Mouse (Mus musculus) embryonic facial prominence, embryonic 11.5 days (tissue): Measurements from ENCODE around the gene Gtf2i. TPM values are rescaled to one million over a fixed set of nuclear protein-coding genes. Genes with fewer than 3 reads are reported as not detected.

Experiments used
- ATAC-seq: fragments of 200-750 bp; cut with Nextera tagmentation; replicated peaks from 2 replicates; pipeline ENCODE4 v1.8.0; 2017; ENCODE audit warnings: low read depth; ENCODE audit not compliant: insufficient number of reproducible peaks, low FRiP score, low TSS enrichment
- DNase-seq: peaks from one replicate; pipeline ENCODE4 v3.0.0-alpha.2; 2015; ENCODE audit warnings: low spot score
- H3K27ac ChIP-seq: fragments of 300-500 bp; sonication (generic); replicated peaks from 2 replicates; pipeline ENCODE4 v1.5.1; 2014; ENCODE audit warnings: mild to moderate bottlenecking, low read depth, low read length, control low read depth
- H3K27me3 ChIP-seq: fragments of 300-500 bp; sonication (generic); 2 replicates; pipeline ENCODE4 v1.6.1; 2014; ENCODE audit warnings: mild to moderate bottlenecking, low read length, moderate library complexity, mixed read lengths; ENCODE audit not compliant: control insufficient read depth, insufficient read depth
- H3K36me3 ChIP-seq: fragments of 300-500 bp; sonication (generic); replicated peaks from 2 replicates; pipeline ENCODE4 v1.6.1; 2014; ENCODE audit warnings: low read depth, mild to moderate bottlenecking, low read length, moderate library complexity, mixed read lengths; ENCODE audit not compliant: control insufficient read depth, insufficient read depth
- H3K4me1 ChIP-seq: fragments of 300-500 bp; sonication (generic); 2 replicates; pipeline ENCODE4 v1.6.1; 2014; ENCODE audit warnings: low read length, mixed read lengths; ENCODE audit not compliant: control insufficient read depth, insufficient read depth
- H3K4me2 ChIP-seq: fragments of 300-500 bp; sonication (generic); 2 replicates; pipeline ENCODE4 v1.6.1; 2014; ENCODE audit warnings: low read depth, mild to moderate bottlenecking, control low read depth, low read length, moderate library complexity
- H3K4me3 ChIP-seq: fragments of 300-500 bp; sonication (generic); 2 replicates; pipeline ENCODE4 v1.5.1; 2014; ENCODE audit warnings: low read depth, low read length, control low read depth
- H3K9ac ChIP-seq: fragments of 300-500 bp; sonication (generic); replicated peaks from 2 replicates; pipeline ENCODE4 v1.6.1; 2014; ENCODE audit warnings: mild to moderate bottlenecking, control low read depth, low read length
- H3K9me3 ChIP-seq: fragments of 300-500 bp; sonication (generic); replicated peaks from 2 replicates; pipeline ENCODE4 v1.6.1; 2016; ENCODE audit warnings: mild to moderate bottlenecking, low read length, inconsistent platforms, mixed read lengths; ENCODE audit not compliant: control insufficient read depth
- WGBS: fragments of 180-500 bp; shearing (Covaris S2); extraction: QIAGEN DNeasy Blood & Tissue Kit; methylation state at CpG from one replicate; pipeline ENCODE4 v1.1.7; 2014; 5-methylcytosine and 5-hydroxymethylcytosine counted together
- polyA plus RNA-seq: library from polyadenylated mRNA; unstranded; fragments of >200 nt; fragmentation: Nextera tagmentation; extraction: Ambion mirVana; gene quantifications from 2 replicates; pipeline ENCODE4 v1.2.1, GENCODE M21; 2014

The Gtf2i gene
- polyA plus RNA-seq, 1 experiment from 2014 or later, result 193 TPM

GRCm38 (mm10) chr5:134258934-134259333 is 55.6 kb downstream of the Gtf2i start:
- Histone ChIP-seq H3K36me3 (peaks cover 54% of the 10 kb centered on the region), H3K27ac (no peak overlapping the region), H3K9me3 (no peaks in the 10 kb centered on the region), H3K4me1 (no peaks in the 10 kb centered on the region), H3K4me2 (no peak overlapping the region), H3K9ac (no peak overlapping the region), H3K4me3 (no peak overlapping the region), H3K27me3 (no peaks in the 10 kb centered on the region)
- DNase-seq, result no peak
- WGBS, result 96% methylated on average over 2 of the region's 2 CpGs
- ATAC-seq, result no peak

GRCm38 (mm10) chr5:134258395-134258794 is 56.2 kb downstream of the Gtf2i start:
- ATAC-seq (no peak), DNase-seq (no peak)
- H3K4me1 ChIP-seq, result no peaks in the 10 kb centered on the region
- H3K4me3 ChIP-seq, result no peak overlapping the region
- WGBS, result 86% methylated on average over 4 of the region's 4 CpGs
- H3K27ac ChIP-seq, result no peak overlapping the region
- peaks cover 53% of the 10 kb centered on the region for H3K36me3 ChIP-seq
- no peaks in the 10 kb centered on the region for H3K27me3 ChIP-seq
- no peak overlapping the region for H3K4me2 ChIP-seq
- H3K9me3 ChIP-seq, result no peaks in the 10 kb centered on the region
- no peak overlapping the region for H3K9ac ChIP-seq

- WGBS, result 89% methylated on average over 13 of the region's 13 CpGs
- Histone ChIP-seq H3K36me3 (peaks cover 49% of the 10 kb centered on the region), H3K9ac (no peak overlapping the region), H3K27me3 (no peaks in the 10 kb centered on the region), H3K4me3 (no peak overlapping the region), H3K27ac (no peak overlapping the region), H3K4me1 (no peaks in the 10 kb centered on the region), H3K4me2 (no peak overlapping the region), H3K9me3 (no peaks in the 10 kb centered on the region)
- DNase-seq (no peak), ATAC-seq (no peak)
Measured at GRCm38 (mm10) chr5:134257349-134258031, 57.1 kb downstream of the Gtf2i start.

- ATAC-seq (no peak), DNase-seq (no peak)
- Histone ChIP-seq H3K27ac (no peak overlapping the region), H3K9ac (no peak overlapping the region), H3K9me3 (no peaks in the 10 kb centered on the region), H3K4me3 (no peak overlapping the region), H3K27me3 (no peaks in the 10 kb centered on the region), H3K4me2 (no peak overlapping the region), H3K4me1 (no peaks in the 10 kb centered on the region), H3K36me3 (peaks cover 49% of the 10 kb centered on the region)
- WGBS, result 96% methylated on average over 10 of the region's 10 CpGs
Measured at GRCm38 (mm10) chr5:134255294-134255693, 59.3 kb downstream of the Gtf2i start.

GRCm38 (mm10) chr5:134253806-134254205 is 60.8 kb downstream of the Gtf2i start:
- H3K27me3 ChIP-seq, result no peaks in the 10 kb centered on the region
- H3K4me3 ChIP-seq, result no peak overlapping the region
- DNase-seq, result no peak
- no peak overlapping the region for H3K9ac ChIP-seq
- peaks cover 50% of the 10 kb centered on the region for H3K36me3 ChIP-seq
- ATAC-seq, result no peak
- no peak overlapping the region for H3K27ac ChIP-seq
- H3K4me1 ChIP-seq, result no peaks in the 10 kb centered on the region
- WGBS, result 76% methylated on average over 3 of the region's 3 CpGs
- H3K9me3 ChIP-seq, result no peaks in the 10 kb centered on the region
- H3K4me2 ChIP-seq, result no peak overlapping the region

- H3K36me3 ChIP-seq, result peaks cover 67% of the 10 kb centered on the region
- H3K4me3 ChIP-seq, result no peak overlapping the region
- H3K9ac ChIP-seq, result no peak overlapping the region
- no peaks in the 10 kb centered on the region for H3K4me1 ChIP-seq
- ATAC-seq (no peak), DNase-seq (no peak)
- H3K27ac ChIP-seq, result no peak overlapping the region
- no peak overlapping the region for H3K4me2 ChIP-seq
- no peaks in the 10 kb centered on the region for H3K9me3 ChIP-seq
- no peaks in the 10 kb centered on the region for H3K27me3 ChIP-seq
- 100% methylated on average over 4 of the region's 4 CpGs for whole genome bisulfite sequencing
Measured at GRCm38 (mm10) chr5:134251083-134251482, 63.5 kb downstream of the Gtf2i start.

GRCm38 (mm10) chr5:134250601-134251000 is 64.0 kb downstream of the Gtf2i start:
- H3K27me3 ChIP-seq, result no peaks in the 10 kb centered on the region
- peaks cover 65% of the 10 kb centered on the region for H3K36me3 ChIP-seq
- no peak overlapping the region for H3K4me2 ChIP-seq
- H3K4me1 ChIP-seq, result no peaks in the 10 kb centered on the region
- ATAC-seq (no peak), DNase-seq (no peak)
- H3K4me3 ChIP-seq, result no peak overlapping the region
- no peak overlapping the region for H3K27ac ChIP-seq
- 98% methylated on average over 3 of the region's 3 CpGs for WGBS
- no peak overlapping the region for H3K9ac ChIP-seq
- no peaks in the 10 kb centered on the region for H3K9me3 ChIP-seq

- Histone ChIP-seq H3K4me1 (no peaks in the 10 kb centered on the region), H3K27ac (no peak overlapping the region), H3K4me2 (no peak overlapping the region), H3K9ac (no peak overlapping the region), H3K27me3 (no peaks in the 10 kb centered on the region), H3K9me3 (no peaks in the 10 kb centered on the region), H3K36me3 (peaks cover 68% of the 10 kb centered on the region), H3K4me3 (no peak overlapping the region)
- WGBS, result 90% methylated on average over 8 of the region's 8 CpGs
- no peak for DNase-seq
- ATAC-seq, result no peak
Measured at GRCm38 (mm10) chr5:134249245-134249649, 65.3 kb downstream of the Gtf2i start.
